21 mouse cellular contexts compared by ENCODE assay signal in the genomic region with DNA sequence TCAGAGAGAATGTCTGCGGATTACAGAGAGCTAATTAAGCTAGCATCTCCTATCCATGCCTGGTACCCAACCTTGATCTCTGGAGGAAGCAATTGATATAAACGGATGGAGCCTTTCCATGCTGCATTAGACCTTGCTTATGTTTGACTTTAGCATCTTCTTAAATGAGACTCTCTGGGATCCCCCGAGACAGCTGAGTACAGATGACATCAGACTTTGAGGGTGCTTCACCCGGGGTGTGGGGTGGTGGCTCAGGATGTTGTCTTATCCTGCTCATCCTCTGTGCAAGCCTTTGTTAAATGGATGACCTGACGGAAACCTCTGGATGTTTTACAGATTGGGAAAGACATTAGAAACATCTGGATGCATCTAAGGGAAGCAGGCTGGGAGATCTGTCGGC.
"Had no signal": no experiment of that assay in that cellular context is flagged by ENCODE, and none has a peak within 500 bp of the region (broad histone marks: within the 10 kb centered on the region; RNA-seq: fewer than 3 reads in every experiment).

No protein-coding gene starts in this region.

- H3K4me1 ChIP-seq: lung, embryonic 15.5 days; midbrain, embryonic 13.5 days; midbrain, embryonic 15.5 days; neural tube, embryonic 13.5 days; neural tube, embryonic 15.5 days had no signal

- H3K9ac ChIP-seq: liver, embryonic 15.5 days; liver, postnatal 0 days; lung, embryonic 15.5 days; midbrain, embryonic 13.5 days; midbrain, embryonic 15.5 days; neural tube, embryonic 13.5 days; neural tube, embryonic 15.5 days had no signal

- DNase-seq: liver, postnatal 0 days; lung, adult 2 months; lung, postnatal 14 days; lung, postnatal 36 days; retina, postnatal 1 day; right cerebral cortex, adult 18-20 months; right cerebral cortex, postnatal 25 days; right cerebral cortex, postnatal 4 days; spleen, adult 18-20 months; thymus, adult 18-20 months; thymus, postnatal 25 days had no signal

- H3K36me3 ChIP-seq: liver, embryonic 15.5 days; lung, embryonic 15.5 days; midbrain, embryonic 13.5 days; midbrain, embryonic 15.5 days; neural tube, embryonic 13.5 days; neural tube, embryonic 15.5 days had no signal

- H3K27ac ChIP-seq: liver, embryonic 15.5 days; lung, embryonic 15.5 days; macrophage; midbrain, embryonic 13.5 days; midbrain, embryonic 15.5 days; neural tube, embryonic 13.5 days; neural tube, embryonic 15.5 days had no signal

- ATAC-seq: liver, postnatal 0 days; lung, postnatal 0 days; midbrain, embryonic 13.5 days; midbrain, embryonic 15.5 days had no signal

- H3K27me3 ChIP-seq: liver, embryonic 15.5 days; lung, embryonic 15.5 days; megakaryocyte, embryonic 14.5 days; midbrain, embryonic 13.5 days; midbrain, embryonic 15.5 days; neural tube, embryonic 13.5 days; neural tube, embryonic 15.5 days had no signal

- H3K4me2 ChIP-seq: liver, embryonic 15.5 days; lung, embryonic 15.5 days; midbrain, embryonic 11.5 days; midbrain, embryonic 13.5 days; midbrain, embryonic 15.5 days; neural tube, embryonic 13.5 days; neural tube, embryonic 15.5 days had no signal

- H3K9me3 ChIP-seq: liver, embryonic 15.5 days; lung, embryonic 15.5 days; midbrain, embryonic 13.5 days; midbrain, embryonic 15.5 days; neural tube, embryonic 13.5 days; neural tube, embryonic 15.5 days had no signal

- H3K4me3 ChIP-seq: liver, embryonic 15.5 days; lung, embryonic 15.5 days; megakaryocyte, embryonic 14.5 days; midbrain, embryonic 13.5 days; midbrain, embryonic 15.5 days; neural tube, embryonic 13.5 days; neural tube, embryonic 15.5 days had no signal
